Mouse (Mus musculus): ENCODE measurements at regions not wholly inside any gene's neighbourhood (a gene's known extent, or its start where the extent isn't known, plus 50 kb on each side); places are given as distances from the start of the nearest gene placed in this dataset.

DNA sequence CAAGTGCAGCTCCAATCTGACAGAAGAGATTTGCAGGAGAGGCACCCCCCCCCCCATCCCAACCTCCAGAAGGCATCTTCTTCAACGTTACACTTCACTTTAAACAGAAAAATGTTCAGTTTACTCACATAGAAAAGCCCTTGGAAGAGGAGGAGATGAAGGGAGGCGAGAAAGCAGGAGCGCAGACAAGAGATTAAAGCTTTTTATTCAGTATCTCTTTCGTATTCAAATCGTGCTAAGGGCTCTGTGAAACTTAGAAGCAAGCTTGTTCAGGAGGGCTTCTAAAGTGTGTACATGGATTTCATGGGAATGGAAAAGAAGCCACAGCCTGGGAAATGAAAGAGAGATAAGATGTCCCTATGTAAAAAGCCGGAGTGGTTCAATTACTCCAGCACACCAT is 470.2 kb downstream of the Tmem182 start:
- dilution Hi-C loops (cut with MboI; ENCODE audit: extremely low pct_ligation_motif_present, extremely low pct_unique_long_range_greater_than_20kb, low sequenced_read_pairs), result no loop called here
- TF ChIP-seq GABPA (IDR thresholded peaks at IDR 0.05; ENCODE audit: insufficient replicate concordance, low read depth, low read length) (no peak), RCOR1 (conservative IDR thresholded peaks at IDR 0.05; ENCODE audit: low read depth, low read length) (no peak), TBP (conservative IDR thresholded peaks at IDR 0.05; ENCODE audit: low read depth, low read length) (no peak), MAFK (IDR thresholded peaks at IDR 0.05; ENCODE audit: insufficient replicate concordance, low read length) (no peak), KAT2A (IDR thresholded peaks at IDR 0.05; ENCODE audit: insufficient replicate concordance, low read length) (no peak), MAX (IDR thresholded peaks at IDR 0.05; ENCODE audit: low read length) (no peak), USF2 (conservative IDR thresholded peaks at IDR 0.05; ENCODE audit: low read depth, low read length) (no peak)

DNA sequence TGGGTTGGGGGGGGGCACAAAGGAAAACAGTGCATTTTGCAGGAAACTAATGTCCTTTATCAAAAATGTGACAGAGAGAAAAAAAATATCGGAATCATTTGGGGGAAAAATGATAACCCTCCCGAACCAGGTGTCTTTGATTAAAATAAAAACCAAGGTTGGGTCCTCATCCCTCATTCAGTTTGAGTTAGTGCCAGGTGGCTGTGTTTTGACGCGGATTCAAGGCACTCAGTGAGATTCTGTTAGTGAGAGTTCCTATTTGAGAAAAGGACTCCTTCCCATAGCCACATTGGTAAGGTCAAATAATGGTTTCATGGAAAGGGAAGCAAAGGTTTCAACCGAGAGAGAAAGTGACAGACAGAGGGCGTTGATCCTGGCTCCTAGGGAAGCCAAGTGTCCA is 470.9 kb downstream of the Tmem182 start:
- H3K9ac ChIP-seq (ENCODE audit: insufficient read depth, low read depth), result no peak overlapping the region
- no peaks in the 10 kb centered on the region for H3K36me3 ChIP-seq (replicated peaks in 1 of 2; ENCODE audit: control insufficient read depth in 1 of 2, insufficient read depth in 1 of 2, low read length in 1 of 2)
- H3K27me3 ChIP-seq (replicated peaks), result no peaks in the 10 kb centered on the region
- DNase-seq (ENCODE audit: extremely low read depth), result no peak
- no peaks in the 10 kb centered on the region for H3K79me2 ChIP-seq (replicated peaks; ENCODE audit: control insufficient read depth, extremely low read depth, insufficient read depth, poor library complexity, severe bottlenecking)
- dilution Hi-C loops (cut with MboI; ENCODE audit: extremely low pct_ligation_motif_present, extremely low pct_unique_long_range_greater_than_20kb, low sequenced_read_pairs) (no loop called here), in situ Hi-C loops (cut with MboI; ENCODE audit: low pct_ligation_motif_present, low pct_unique_long_range_greater_than_20kb, low sequenced_read_pairs) (no loop called here)
- TF ChIP-seq MAX (IDR thresholded peaks at IDR 0.05; ENCODE audit: low read length) (no peak), CTCF (conservative IDR thresholded peaks at IDR 0.05 in 1 of 2, IDR thresholded peaks at IDR 0.05 in 1 of 2; ENCODE audit: low read depth in 2 of 2, low read length in 2 of 2) (no peak), ELF1 (IDR thresholded peaks at IDR 0.05; ENCODE audit: low read depth, low read length) (no peak), JUND (conservative IDR thresholded peaks at IDR 0.05; ENCODE audit: low read depth, low read length) (no peak), ETS1 (conservative IDR thresholded peaks at IDR 0.05; ENCODE audit: low read depth, low read length) (no peak), USF2 (conservative IDR thresholded peaks at IDR 0.05; ENCODE audit: low read depth, low read length) (no peak), MEF2A (IDR thresholded peaks at IDR 0.05; ENCODE audit: borderline replicate concordance, low read depth, low read length) (no peak), SMC3 (IDR thresholded peaks at IDR 0.05; ENCODE audit: low read depth, low read length) (no peak), ZMIZ1 (IDR thresholded peaks at IDR 0.05; ENCODE audit: low read depth, low read length) (no peak), NELFE (IDR thresholded peaks at IDR 0.05; ENCODE audit: low read depth, low read length) (no peak), ZKSCAN1 (IDR thresholded peaks at IDR 0.05; ENCODE audit: borderline replicate concordance, low read depth, low read length) (no peak), KAT2A (IDR thresholded peaks at IDR 0.05; ENCODE audit: insufficient replicate concordance, low read length) (no peak), CHD1 (IDR thresholded peaks at IDR 0.05; ENCODE audit: low read depth, low read length) (no peak), UBTF (IDR thresholded peaks at IDR 0.05; ENCODE audit: low read depth, low read length) (no peak), MAZ (IDR thresholded peaks at IDR 0.05; ENCODE audit: low read depth, low read length) (no peak), TCF12 (IDR thresholded peaks at IDR 0.05; ENCODE audit: low read depth, low read length) (no peak), SIN3A (IDR thresholded peaks at IDR 0.05; ENCODE audit: low read length) (no peak), ZNF384 (IDR thresholded peaks at IDR 0.05; ENCODE audit: low read depth, low read length) (no peak)
- no peak overlapping the region for H3K4me2 ChIP-seq (ENCODE audit: insufficient read depth, low read depth, poor library complexity, severe bottlenecking)
- H3K9me3 ChIP-seq (replicated peaks; ENCODE audit: low read length), result peaks cover 53% of the 10 kb centered on the region
- no peak overlapping the region for H3K27ac ChIP-seq (ENCODE audit: insufficient read depth, low read depth)
- H3K4me1 ChIP-seq (ENCODE audit: control insufficient read depth in 1 of 2, insufficient read depth in 2 of 2), result no peaks in the 10 kb centered on the region
- no peak overlapping the region for H3K4me3 ChIP-seq (replicated peaks in 1 of 3; ENCODE audit: low read depth in 2 of 3, low read length in 2 of 3, poor library complexity in 1 of 3)

More for the DNA sequence above, 470.2 kb downstream of the Tmem182 start:
- no peak for DNase-seq (ENCODE audit: extremely low read depth)
- no peaks in the 10 kb centered on the region for H3K27me3 ChIP-seq (replicated peaks)
- no peaks in the 10 kb centered on the region for H3K4me1 ChIP-seq (ENCODE audit: control insufficient read depth in 1 of 2, insufficient read depth in 2 of 2)
- in situ Hi-C loops (cut with MboI; ENCODE audit: low pct_ligation_motif_present, low pct_unique_long_range_greater_than_20kb, low sequenced_read_pairs), result no loop called here
- no peak overlapping the region for H3K9ac ChIP-seq (ENCODE audit: insufficient read depth, low read depth)
- no peak overlapping the region for H3K27ac ChIP-seq (ENCODE audit: insufficient read depth, low read depth)
- H3K9me3 ChIP-seq (replicated peaks; ENCODE audit: low read length), result peaks cover 54% of the 10 kb centered on the region
- no peak overlapping the region for H3K4me3 ChIP-seq (replicated peaks in 1 of 3; ENCODE audit: low read depth in 2 of 3, low read length in 2 of 3, poor library complexity in 1 of 3)
- H3K36me3 ChIP-seq (replicated peaks in 1 of 2; ENCODE audit: control insufficient read depth in 1 of 2, insufficient read depth in 1 of 2, low read length in 1 of 2), result no peaks in the 10 kb centered on the region
- H3K79me2 ChIP-seq (replicated peaks; ENCODE audit: control insufficient read depth, extremely low read depth, insufficient read depth, poor library complexity, severe bottlenecking), result no peaks in the 10 kb centered on the region
- no peak overlapping the region for H3K4me2 ChIP-seq (ENCODE audit: insufficient read depth, low read depth, poor library complexity, severe bottlenecking)
